Mouse (Mus musculus) forebrain, postnatal 0 days (tissue): ENCODE data around the gene Ap2b1. TPM values are rescaled to one million over a fixed set of nuclear protein-coding genes. Genes with fewer than 3 reads are reported as not detected.

Experiments
- ATAC-seq: fragments of 200-750 bp; cut with Nextera tagmentation; 2 replicates; pipeline ENCODE4 v1.8.0; 2017; ENCODE audit warnings: mild to moderate bottlenecking, moderate library complexity
- DNase-seq: peaks from one replicate; pipeline ENCODE4 v3.0.0-alpha.2; 2015
- H3K27ac ChIP-seq: fragments of 300-500 bp; sonication (generic); 2 replicates; pipeline ENCODE4 v1.5.1; 2014; ENCODE audit warnings: low read depth, mild to moderate bottlenecking, antibody characterized with exemption, low read length, moderate library complexity, mixed read lengths
- H3K27me3 ChIP-seq: fragments of 300-500 bp; sonication (generic); 2 replicates; pipeline ENCODE4 v1.6.1; 2014; ENCODE audit warnings: mild to moderate bottlenecking, low read length, mixed read lengths; ENCODE audit not compliant: insufficient read depth
- H3K36me3 ChIP-seq: fragments of 300-500 bp; sonication (generic); 2 replicates; pipeline ENCODE4 v1.6.1; 2014; ENCODE audit warnings: mild to moderate bottlenecking, moderate library complexity; ENCODE audit not compliant: insufficient read depth
- H3K4me1 ChIP-seq: fragments of 300-500 bp; sonication (generic); 2 replicates; pipeline ENCODE4 v1.6.1; 2014; ENCODE audit warnings: antibody characterized with exemption; ENCODE audit not compliant: insufficient read depth
- H3K4me2 ChIP-seq: fragments of 300-500 bp; sonication (generic); 2 replicates; pipeline ENCODE4 v1.6.1; 2014; ENCODE audit warnings: low read depth, mild to moderate bottlenecking, moderate library complexity
- H3K4me3 ChIP-seq: fragments of 300-500 bp; sonication (generic); 2 replicates; pipeline ENCODE4 v1.5.1; 2014; ENCODE audit warnings: low read depth, low read length, mixed read lengths
- H3K9ac ChIP-seq: fragments of 300-500 bp; sonication (generic); 2 replicates; pipeline ENCODE4 v1.6.1; 2014; ENCODE audit warnings: mild to moderate bottlenecking
- H3K9me3 ChIP-seq: fragments of 300-500 bp; sonication (generic); 2 replicates; pipeline ENCODE4 v1.6.1; 2016; ENCODE audit warnings: low read length
- CTCF ChIP-seq: sonication (generic); IDR thresholded peaks from 2 replicates; pipeline ENCODE4 v1.5.1; 2016; ENCODE audit warnings: antibody characterized with exemption, control low read depth, low read depth
- WGBS: fragments of 180-500 bp; shearing (Covaris S2); extraction: QIAGEN DNeasy Blood & Tissue Kit; methylation state at CpG from one replicate; pipeline ENCODE4 v1.1.7; 2014; 5-methylcytosine and 5-hydroxymethylcytosine counted together
- polyA plus RNA-seq: library from polyadenylated mRNA; unstranded; fragments of >200 nt; fragmentation: Nextera tagmentation; extraction: Ambion mirVana; gene quantifications from 2 replicates; pipeline ENCODE4 v1.2.1, GENCODE M21; 2015
- total RNA-seq: library from RNA; depleted of rRNA; stranded (reverse); fragments of >200 nt; gene quantifications from 2 replicates; pipeline ENCODE4 v1.2.3, GENCODE M21; 2014

Ap2b1 gene
- total and polyA plus RNA-seq, 2 experiments from 2014 or later: 110 to 230 TPM

- 5% methylated on average over 2 of the region's 2 CpGs for WGBS
- H3K9ac ChIP-seq: no peak overlapping the region
- peak; percentile 35 for DNase-seq
These were observed 26.6 kb upstream of the Ap2b1 start for GRCm38 (mm10) chr11:83271951-83272843.

GRCm38 (mm10) chr11:83276251-83276650 is 22.6 kb upstream of the Ap2b1 start:
- TF ChIP-seq CTCF: no peak
- Histone ChIP-seq H3K4me1 (no peaks in the 10 kb centered on the region), H3K9ac (no peak overlapping the region), H3K27ac (no peak overlapping the region), H3K9me3 (no peaks in the 10 kb centered on the region), H3K36me3 (no peaks in the 10 kb centered on the region), H3K27me3 (no peaks in the 10 kb centered on the region; the same call in 1 of the 2 replicates), H3K4me2 (no peak overlapping the region), H3K4me3 (no peak overlapping the region)
- WGBS: 56% methylated on average over 7 of the region's 7 CpGs
- ATAC-seq (no peak), DNase-seq (no peak)

More at GRCm38 (mm10) chr11:83271951-83272843, 26.6 kb upstream of the Ap2b1 start:
- H3K36me3 ChIP-seq: no peaks in the 10 kb centered on the region
- no peaks in the 10 kb centered on the region; the same call in 1 of the 2 replicates for H3K27me3 ChIP-seq
- no peaks in the 10 kb centered on the region for H3K9me3 ChIP-seq
- H3K4me1 ChIP-seq: no peaks in the 10 kb centered on the region
- H3K4me2 ChIP-seq: peak overlapping the region; percentile 66
- peak overlapping the region; percentile 50 for H3K27ac ChIP-seq
- ATAC-seq: no peak
- H3K4me3 ChIP-seq: peak overlapping the region; percentile 11; the same call in 1 of the 2 replicates
- TF ChIP-seq CTCF: peak; percentile 41

- WGBS: 80% methylated on average over 4 of the region's 4 CpGs
- TF ChIP-seq CTCF: no peak
- no peak overlapping the region for H3K27ac ChIP-seq
These were observed 19.8 kb upstream of the Ap2b1 start for GRCm38 (mm10) chr11:83279024-83279423.

GRCm38 (mm10) chr11:83279691-83280090 is 19.1 kb upstream of the Ap2b1 start:
- H3K9ac ChIP-seq: no peak overlapping the region
- ATAC-seq (no peak), DNase-seq (no peak)
- TF ChIP-seq CTCF: no peak
- H3K27me3 ChIP-seq: no peaks in the 10 kb centered on the region; the same call in 1 of the 2 replicates
- H3K4me1 ChIP-seq: no peaks in the 10 kb centered on the region
- H3K4me3 ChIP-seq: no peak overlapping the region
- no peaks in the 10 kb centered on the region for H3K36me3 ChIP-seq
- WGBS: 78% methylated on average over 6 of the region's 6 CpGs
- no peaks in the 10 kb centered on the region for H3K9me3 ChIP-seq
- H3K27ac ChIP-seq: no peak overlapping the region
- no peak overlapping the region for H3K4me2 ChIP-seq

More at GRCm38 (mm10) chr11:83279024-83279423, 19.8 kb upstream of the Ap2b1 start:
- no peaks in the 10 kb centered on the region for H3K36me3 ChIP-seq
- no peak for ATAC-seq
- H3K4me3 ChIP-seq: no peak overlapping the region
- H3K9ac ChIP-seq: no peak overlapping the region
- H3K27me3 ChIP-seq: no peaks in the 10 kb centered on the region; the same call in 1 of the 2 replicates
- DNase-seq: no peak
- H3K4me2 ChIP-seq: no peak overlapping the region
- H3K4me1 ChIP-seq: no peaks in the 10 kb centered on the region
- no peaks in the 10 kb centered on the region for H3K9me3 ChIP-seq

- no peak for DNase-seq
- H3K27ac ChIP-seq: no peak overlapping the region
- H3K27me3 ChIP-seq: no peaks in the 10 kb centered on the region; the same call in 1 of the 2 replicates
- no peak overlapping the region for H3K4me2 ChIP-seq
- ATAC-seq: no peak
- TF ChIP-seq CTCF: no peak
- 60% methylated on average over 2 of the region's 2 CpGs for WGBS
- H3K4me1 ChIP-seq: no peaks in the 10 kb centered on the region
- H3K4me3 ChIP-seq: no peak overlapping the region
- H3K9me3 ChIP-seq: no peaks in the 10 kb centered on the region
- no peaks in the 10 kb centered on the region for H3K36me3 ChIP-seq
- no peak overlapping the region for H3K9ac ChIP-seq
These were observed 16.7 kb upstream of the Ap2b1 start for GRCm38 (mm10) chr11:83282084-83282483.

- WGBS: 91% methylated on average over 4 of the region's 4 CpGs
- ATAC-seq (no peak), DNase-seq (no peak)
- no peak for TF ChIP-seq CTCF
- Histone ChIP-seq H3K4me1 (no peaks in the 10 kb centered on the region), H3K4me3 (no peak overlapping the region), H3K9me3 (no peaks in the 10 kb centered on the region), H3K36me3 (no peaks in the 10 kb centered on the region), H3K4me2 (no peak overlapping the region), H3K27me3 (no peaks in the 10 kb centered on the region; the same call in 1 of the 2 replicates), H3K27ac (no peak overlapping the region), H3K9ac (no peak overlapping the region)
These were observed 13.2 kb upstream of the Ap2b1 start for GRCm38 (mm10) chr11:83285627-83286026.

- 79% methylated on average over 1 of the region's 1 CpGs for WGBS
- Histone ChIP-seq H3K4me1 (no peaks in the 10 kb centered on the region), H3K9me3 (no peaks in the 10 kb centered on the region), H3K27ac (no peak within 1 kb of the TSS), H3K9ac (no peak within 1 kb of the TSS), H3K36me3 (no peaks in the 10 kb centered on the region), H3K4me3 (no peak within 1 kb of the TSS), H3K27me3 (no peaks in the 10 kb centered on the region; the same call in 1 of the 2 replicates), H3K4me2 (no peak within 1 kb of the TSS)
- no peak for TF ChIP-seq CTCF
- no peak for DNase-seq
- no peak for ATAC-seq
These were observed 12.3 kb upstream of the Ap2b1 start, which contains the start of gene Slfn14 for GRCm38 (mm10) chr11:83286566-83286965. TSS of gene Slfn14 (minus strand) at chr11:83286726.
